Mouse (Mus musculus): ENCODE measurements around the gene Gm3854. TPM values are rescaled to one million over a fixed set of nuclear protein-coding genes. Genes with fewer than 3 reads are reported as not detected.
A peak's percentile ranks its signal among the peaks of the same experiment; 100 is the strongest.
"Not testable (repeated sequence)": the region's sequence is repeated elsewhere in the genome, so short reads cannot be mapped to it uniquely, and the experiment has no call there.

Gm3854 gene
- polyA plus RNA-seq, 1 experiment from 2014 or later, result 3.9 TPM

DNA sequence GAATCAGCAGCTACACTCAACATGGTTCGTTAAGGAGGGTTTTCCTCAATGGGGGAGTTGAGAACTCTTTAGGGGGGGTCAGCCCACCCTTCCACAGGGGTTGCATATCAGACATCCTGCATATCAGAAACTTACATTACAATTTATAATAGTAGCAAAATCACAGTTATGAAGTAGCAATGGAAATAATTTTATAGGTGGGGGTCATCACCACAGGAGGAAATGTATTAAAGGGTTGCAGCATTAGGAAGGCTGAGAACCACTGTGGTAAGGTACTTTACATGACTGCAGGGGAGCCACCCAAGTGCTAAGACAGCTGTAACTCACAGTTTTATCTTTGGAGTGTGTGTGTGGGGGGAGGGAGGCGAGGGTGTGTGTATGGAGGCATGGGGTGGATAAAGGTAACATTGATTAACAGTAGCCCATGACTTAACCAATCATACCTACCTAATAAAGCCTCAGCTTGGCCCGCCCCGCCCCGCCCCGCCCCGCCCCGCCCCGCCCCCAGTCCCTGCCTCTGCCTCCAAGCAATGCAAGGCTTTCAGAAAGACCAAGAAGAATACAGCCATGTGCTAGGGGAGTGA, 17.0 kb downstream of the Gm3854 start:
- Histone ChIP-seq H3K4me3 (ENCODE audit: low read depth, low read length) (no peak overlapping the region), H3K9me3 (ENCODE audit: control insufficient read depth, low read length) (no peaks in the 10 kb centered on the region), H3K27ac (ENCODE audit: low read depth, low read length) (no peak overlapping the region), H3K9ac (ENCODE audit: low read length) (no peak overlapping the region), H3K4me1 (replicated peaks; ENCODE audit: control insufficient read depth, insufficient read depth, low read length) (0 out of 2 replicates have a peak, but pooled peaks cover 5% of the 10 kb centered on the region), H3K4me2 (ENCODE audit: low read depth, low read length, severe bottlenecking) (no peak overlapping the region), H3K36me3 (ENCODE audit: control insufficient read depth, insufficient read depth, low read length) (no peaks in the 10 kb centered on the region), H3K27me3 (ENCODE audit: control insufficient read depth, insufficient read depth, low read length) (no peaks in the 10 kb centered on the region)
- DNase-seq (ENCODE audit: low spot score) (peak; percentile 51), ATAC-seq (replicated peaks; ENCODE audit: low FRiP score) (no peak)
- WGBS, result 16% methylated on average over 9 of the region's 9 CpGs

GRCm38 (mm10) chr7:6361756-6362155, 18.2 kb downstream of the Gm3854 start:
- Histone ChIP-seq H3K9me3 (ENCODE audit: control insufficient read depth, low read length) (no peaks in the 10 kb centered on the region), H3K27ac (ENCODE audit: low read depth, low read length) (peak overlapping the region; percentile 87), H3K4me2 (ENCODE audit: low read depth, low read length, severe bottlenecking) (peak overlapping the region; percentile 61), H3K36me3 (ENCODE audit: control insufficient read depth, insufficient read depth, low read length) (no peaks in the 10 kb centered on the region), H3K4me3 (ENCODE audit: low read depth, low read length) (peak overlapping the region; percentile 32), H3K4me1 (replicated peaks; ENCODE audit: control insufficient read depth, insufficient read depth, low read length) (0 out of 2 replicates have a peak, but pooled peaks cover 5% of the 10 kb centered on the region), H3K27me3 (ENCODE audit: control insufficient read depth, insufficient read depth, low read length) (no peaks in the 10 kb centered on the region), H3K9ac (ENCODE audit: low read length) (peak overlapping the region; percentile 58)
- ATAC-seq (replicated peaks; ENCODE audit: low FRiP score) (no peak), DNase-seq (ENCODE audit: low spot score) (no peak)
- WGBS, result 25% methylated on average over 7 of the region's 7 CpGs

GRCm38 (mm10) chr7:6362268-6363046, 18.9 kb downstream of the Gm3854 start:
- WGBS, result under 1% methylated on average over 38 of the region's 38 CpGs
- Histone ChIP-seq H3K4me2 (ENCODE audit: low read depth, low read length, severe bottlenecking) (peak overlapping the region; percentile 61), H3K9ac (ENCODE audit: low read length) (peak overlapping the region; percentile 58), H3K27me3 (ENCODE audit: control insufficient read depth, insufficient read depth, low read length) (no peaks in the 10 kb centered on the region), H3K27ac (ENCODE audit: low read depth, low read length) (peak overlapping the region; percentile 87), H3K9me3 (ENCODE audit: control insufficient read depth, low read length) (no peaks in the 10 kb centered on the region), H3K36me3 (ENCODE audit: control insufficient read depth, insufficient read depth, low read length) (no peaks in the 10 kb centered on the region), H3K4me1 (replicated peaks; ENCODE audit: control insufficient read depth, insufficient read depth, low read length) (0 out of 2 replicates have a peak, but pooled peaks cover 5% of the 10 kb centered on the region), H3K4me3 (ENCODE audit: low read depth, low read length) (peak overlapping the region; percentile 32)
- peak; percentile 99 for DNase-seq (ENCODE audit: low spot score)
- ATAC-seq (replicated peaks; ENCODE audit: low FRiP score), result peak; percentile 93

- ATAC-seq (replicated peaks; ENCODE audit: low FRiP score) (peak; percentile 83), DNase-seq (ENCODE audit: low spot score) (peak; percentile 92)
- peak within 1 kb of the TSS; percentile 58 for H3K9ac ChIP-seq (ENCODE audit: low read length)
- H3K27me3 ChIP-seq (ENCODE audit: control insufficient read depth, insufficient read depth, low read length), result no peaks in the 10 kb centered on the region
- 0 out of 2 replicates have a peak, but pooled peaks cover 5% of the 10 kb centered on the region for H3K4me1 ChIP-seq (replicated peaks; ENCODE audit: control insufficient read depth, insufficient read depth, low read length)
- under 1% methylated on average over 23 of the region's 23 CpGs for WGBS
- peak within 1 kb of the TSS; percentile 87 for H3K27ac ChIP-seq (ENCODE audit: low read depth, low read length)
- peak within 1 kb of the TSS; percentile 61 for H3K4me2 ChIP-seq (ENCODE audit: low read depth, low read length, severe bottlenecking)
- no peaks in the 10 kb centered on the region for H3K9me3 ChIP-seq (ENCODE audit: control insufficient read depth, low read length)
- H3K4me3 ChIP-seq (ENCODE audit: low read depth, low read length), result peak within 1 kb of the TSS; percentile 32
- no peaks in the 10 kb centered on the region for H3K36me3 ChIP-seq (ENCODE audit: control insufficient read depth, insufficient read depth, low read length)
Measured at GRCm38 (mm10) chr7:6363047-6363488, 19.5 kb downstream of the Gm3854 start, which contains the start of gene Zfp78. Gene Zfp78, plus strand, starts transcription at chr7:6363280.

GRCm38 (mm10) chr7:6364761-6365160, 21.2 kb downstream of the Gm3854 start:
- DNase-seq (ENCODE audit: low spot score) (peak; percentile 31), ATAC-seq (replicated peaks; ENCODE audit: low FRiP score) (no peak)
- no peaks in the 10 kb centered on the region for H3K36me3 ChIP-seq (ENCODE audit: control insufficient read depth, insufficient read depth, low read length)
- no peaks in the 10 kb centered on the region for H3K9me3 ChIP-seq (ENCODE audit: control insufficient read depth, low read length)
- H3K27me3 ChIP-seq (ENCODE audit: control insufficient read depth, insufficient read depth, low read length), result no peaks in the 10 kb centered on the region
- 58% methylated on average over 1 of the region's 1 CpGs for WGBS
- no peak overlapping the region for H3K9ac ChIP-seq (ENCODE audit: low read length)
- no peak overlapping the region for H3K4me2 ChIP-seq (ENCODE audit: low read depth, low read length, severe bottlenecking)
- no peak overlapping the region for H3K27ac ChIP-seq (ENCODE audit: low read depth, low read length)
- 0 out of 2 replicates have a peak, but pooled peaks cover 5% of the 10 kb centered on the region for H3K4me1 ChIP-seq (replicated peaks; ENCODE audit: control insufficient read depth, insufficient read depth, low read length)
- no peak overlapping the region for H3K4me3 ChIP-seq (ENCODE audit: low read depth, low read length)

GRCm38 (mm10) chr7:6367185-6367584, 23.6 kb downstream of the Gm3854 start:
- DNase-seq (ENCODE audit: low spot score) (no peak), ATAC-seq (replicated peaks; ENCODE audit: low FRiP score) (no peak)
- Histone ChIP-seq H3K4me2 (ENCODE audit: low read depth, low read length, severe bottlenecking) (no peak overlapping the region), H3K4me3 (ENCODE audit: low read depth, low read length) (no peak overlapping the region), H3K36me3 (ENCODE audit: control insufficient read depth, insufficient read depth, low read length) (no peaks in the 10 kb centered on the region), H3K27ac (ENCODE audit: low read depth, low read length) (no peak overlapping the region), H3K4me1 (replicated peaks; ENCODE audit: control insufficient read depth, insufficient read depth, low read length) (0 out of 2 replicates have a peak, but pooled peaks cover 5% of the 10 kb centered on the region), H3K9me3 (ENCODE audit: control insufficient read depth, low read length) (no peaks in the 10 kb centered on the region), H3K9ac (ENCODE audit: low read length) (no peak overlapping the region), H3K27me3 (ENCODE audit: control insufficient read depth, insufficient read depth, low read length) (no peaks in the 10 kb centered on the region)
- 90% methylated on average over 5 of the region's 5 CpGs for WGBS

- not testable (repeated sequence) for ATAC-seq (replicated peaks; ENCODE audit: low FRiP score); H3K4me3 ChIP-seq (ENCODE audit: low read depth, low read length); H3K27me3 ChIP-seq (ENCODE audit: control insufficient read depth, insufficient read depth, low read length); H3K9me3 ChIP-seq (ENCODE audit: control insufficient read depth, low read length); H3K4me2 ChIP-seq (ENCODE audit: low read depth, low read length, severe bottlenecking); H3K9ac ChIP-seq (ENCODE audit: low read length); DNase-seq (ENCODE audit: low spot score); H3K36me3 ChIP-seq (ENCODE audit: control insufficient read depth, insufficient read depth, low read length); H3K27ac ChIP-seq (ENCODE audit: low read depth, low read length); H3K4me1 ChIP-seq (replicated peaks; ENCODE audit: control insufficient read depth, insufficient read depth, low read length)
- 86% methylated on average over 5 of the region's 5 CpGs for WGBS
Measured at GRCm38 (mm10) chr7:6368146-6368545, 24.6 kb downstream of the Gm3854 start.

GRCm38 (mm10) chr7:6369460-6369859, 25.9 kb downstream of the Gm3854 start:
- ATAC-seq (replicated peaks; ENCODE audit: low FRiP score) (no peak), DNase-seq (ENCODE audit: low spot score) (no peak)
- Histone ChIP-seq H3K36me3 (ENCODE audit: control insufficient read depth, insufficient read depth, low read length) (no peaks in the 10 kb centered on the region), H3K9me3 (ENCODE audit: control insufficient read depth, low read length) (no peaks in the 10 kb centered on the region), H3K4me1 (replicated peaks; ENCODE audit: control insufficient read depth, insufficient read depth, low read length) (no peaks in the 10 kb centered on the region), H3K9ac (ENCODE audit: low read length) (no peak overlapping the region), H3K4me2 (ENCODE audit: low read depth, low read length, severe bottlenecking) (no peak overlapping the region), H3K27ac (ENCODE audit: low read depth, low read length) (no peak overlapping the region), H3K4me3 (ENCODE audit: low read depth, low read length) (no peak overlapping the region), H3K27me3 (ENCODE audit: control insufficient read depth, insufficient read depth, low read length) (no peaks in the 10 kb centered on the region)
- 88% methylated on average over 3 of the region's 3 CpGs for WGBS
